ENCODE assay signal across 8 mouse cellular contexts in genomic region chr8:94199202-94199869, GRCm38 (mm10). TPM values are rescaled to one million over a fixed set of nuclear protein-coding genes. Genes with fewer than 3 reads are reported as not detected.
DNase-seq lines count a peak whose midpoint lies in the region; ATAC-seq and TF ChIP-seq lines count a peak whose summit lies in the region.

No protein-coding gene starts in this region.

- H3K4me2 ChIP-seq in forebrain, embryonic 11.5 days (ENCODE audit: low read depth, low read length, severe bottlenecking): no peak overlapping the region
- no peak overlapping the region for H3K4me2 ChIP-seq in liver, embryonic 11.5 days
- H3K4me2 ChIP-seq in myocyte (ENCODE audit: low read depth): peak overlapping the region; percentile 58

- no peak overlapping the region for H3K27ac ChIP-seq in forebrain, embryonic 11.5 days (ENCODE audit: low read depth, low read length)
- no peak overlapping the region for H3K27ac ChIP-seq in liver, embryonic 11.5 days (ENCODE audit: low read depth, low read length)

- H3ac ChIP-seq in myocyte (ENCODE audit: control insufficient read depth, insufficient read length): no peak overlapping the region

- DNase-seq in right cerebral cortex, postnatal 10 days (ENCODE audit: low spot score in 2 of 2): peak; percentile 74 to 81
- DNase-seq in right cerebral cortex, postnatal 14 days: no peak
- peak; percentile 52 for DNase-seq in brain, embryonic 18.5 days (ENCODE audit: low read depth, low spot score)
- peak; percentile 79 for DNase-seq in forebrain, embryonic 11.5 days (ENCODE audit: low spot score)
- DNase-seq in liver, embryonic 11.5 days (ENCODE audit: low spot score): peak; percentile 65
- DNase-seq in thymus, postnatal 36 days: peak; percentile 18 to 32

- H3K9me3 ChIP-seq in forebrain, embryonic 11.5 days (ENCODE audit: control insufficient read depth, low read length): no peaks in the 10 kb centered on the region
- H3K9me3 ChIP-seq in liver, embryonic 11.5 days (ENCODE audit: control insufficient read depth, low read length): no peaks in the 10 kb centered on the region

- no peaks in the 10 kb centered on the region for H3K36me3 ChIP-seq in forebrain, embryonic 11.5 days (ENCODE audit: control insufficient read depth, insufficient read depth, low read length)
- H3K36me3 ChIP-seq in liver, embryonic 11.5 days (ENCODE audit: control insufficient read depth, insufficient read depth, low read length): no peaks in the 10 kb centered on the region
- H3K36me3 ChIP-seq in myocyte (ENCODE audit: control insufficient read depth, insufficient read depth): no peaks in the 10 kb centered on the region

- no peaks in the 10 kb centered on the region for H3K27me3 ChIP-seq in forebrain, embryonic 11.5 days (ENCODE audit: control insufficient read depth, insufficient read depth, low read length)
- H3K27me3 ChIP-seq in liver, embryonic 11.5 days (replicated peaks; ENCODE audit: control insufficient read depth, insufficient read depth, low read length): 0 out of 2 replicates have a peak, but pooled peaks cover 3% of the 10 kb centered on the region
- H3K27me3 ChIP-seq in myocyte (ENCODE audit: control insufficient read depth, insufficient read depth, insufficient read length): no peaks in the 10 kb centered on the region

- H3K9ac ChIP-seq in forebrain, embryonic 11.5 days (ENCODE audit: low read length): no peak overlapping the region
- H3K9ac ChIP-seq in liver, embryonic 11.5 days (ENCODE audit: low read depth, low read length): no peak overlapping the region

- peak; percentile 49 for ATAC-seq in forebrain, embryonic 11.5 days (replicated peaks; ENCODE audit: low FRiP score)
- ATAC-seq in inflammation-experienced regulatory T-cells, adult 6 months: peak; percentile 48
- 0 out of 2 replicates have a peak, but pooled peaks have one; percentile 23 for ATAC-seq in liver, embryonic 11.5 days (replicated peaks; ENCODE audit: low FRiP score)

- TF ChIP-seq POLR2A in myocyte (IDR thresholded peaks at IDR 0.05; ENCODE audit: insufficient read length, low read depth): no peak

- no peak overlapping the region for H3K4me3 ChIP-seq in forebrain, embryonic 11.5 days (ENCODE audit: low read depth, low read length)
- H3K4me3 ChIP-seq in liver, embryonic 11.5 days (ENCODE audit: low read depth, low read length): no peak overlapping the region
- no peak overlapping the region for H3K4me3 ChIP-seq in myocyte

- 46% methylated on average over 10 of the region's 10 CpGs for WGBS in forebrain, embryonic 11.5 days
- WGBS in liver, embryonic 11.5 days: 44% methylated on average over 10 of the region's 10 CpGs

- no peaks in the 10 kb centered on the region for H3K79me2 ChIP-seq in myocyte (ENCODE audit: control insufficient read depth, insufficient read depth)

- H3K4me1 ChIP-seq in forebrain, embryonic 11.5 days (replicated peaks; ENCODE audit: control insufficient read depth, insufficient read depth, low read length): no peaks in the 10 kb centered on the region
- H3K4me1 ChIP-seq in liver, embryonic 11.5 days (replicated peaks; ENCODE audit: control insufficient read depth, insufficient read depth, low read length): no peaks in the 10 kb centered on the region

TF ChIP-seq in myocyte, 11 proteins besides CTCF, POLR2A, EP300 and RAD21:
- TF ChIP-seq CEBPB (IDR thresholded peaks at IDR 0.05; ENCODE audit: insufficient read depth, poor library complexity, severe bottlenecking) (no peak), MAX (IDR thresholded peaks at IDR 0.05; ENCODE audit: low read depth) (no peak), MYOD1 (IDR thresholded peaks at IDR 0.05; ENCODE audit: control insufficient read depth in 1 of 3, insufficient read length in 2 of 3, low read depth in 2 of 3) (no peak), USF1 (IDR thresholded peaks at IDR 0.05; ENCODE audit: low read depth) (no peak), POLR2AphosphoS2 (IDR thresholded peaks at IDR 0.05; ENCODE audit: insufficient read length, low read depth) (no peak), TCF3 (IDR thresholded peaks at IDR 0.05; ENCODE audit: insufficient read length, low read depth) (no peak), SRF (IDR thresholded peaks at IDR 0.05; ENCODE audit: control insufficient read depth, insufficient read length, low read depth) (no peak), REST (IDR thresholded peaks at IDR 0.05; ENCODE audit: insufficient read depth, insufficient read length) (no peak), TCF12 (IDR thresholded peaks at IDR 0.05; ENCODE audit: insufficient read depth, poor library complexity, severe bottlenecking) (no peak), MYOG (IDR thresholded peaks at IDR 0.05; ENCODE audit: control insufficient read depth in 1 of 3, insufficient read depth in 1 of 3, insufficient read length in 2 of 3, low read depth in 2 of 3) (no peak), E2F4 (IDR thresholded peaks at IDR 0.05; ENCODE audit: insufficient read depth) (no peak)

RNA-seq across cellular contexts. Expression of gene Nup93, which starts 15.0 kb away (rescaled TPM):
- 135 and 143 TPM in 2 replicates for polyA plus RNA-seq in forebrain, embryonic 11.5 days (2014; fragmentation: Nextera tagmentation; extraction: Ambion mirVana)
- polyA plus RNA-seq in inflammation-experienced regulatory T-cells, adult 6 months (2017; shearing (Covaris generic)): 10 to 100 TPM; 29.9 to 37.2 (median 35.3) TPM
- polyA plus RNA-seq in liver, embryonic 11.5 days (2014; fragmentation: Nextera tagmentation; extraction: Ambion mirVana): 106 and 124 TPM in 2 replicates
- polyA plus RNA-seq in myocyte (2012; fragmentation: generic; extraction: Trizol): 38.1 TPM

RNA-seq across cellular contexts. Expression of gene Mt1, which starts 20.5 kb away (rescaled TPM):
- polyA plus RNA-seq in forebrain, embryonic 11.5 days (2014; fragmentation: Nextera tagmentation; extraction: Ambion mirVana): 109 and 120 TPM in 2 replicates
- polyA plus RNA-seq in inflammation-experienced regulatory T-cells, adult 6 months (2017; shearing (Covaris generic)): 10 to 100 TPM in 1 of 3 experiments, 1 to 10 TPM in 2; 1.5 to 11.0 (median 2.6) TPM
- 2,440 and 2,461 TPM in 2 replicates for polyA plus RNA-seq in liver, embryonic 11.5 days (2014; fragmentation: Nextera tagmentation; extraction: Ambion mirVana)
- 1,165 TPM for polyA plus RNA-seq in myocyte (2012; fragmentation: generic; extraction: Trizol)

RNA-seq across cellular contexts. Expression of gene Mt2, which starts 26.9 kb away (rescaled TPM):
- polyA plus RNA-seq in forebrain, embryonic 11.5 days (2014; fragmentation: Nextera tagmentation; extraction: Ambion mirVana): 36.5 and 39.0 TPM in 2 replicates
- under 1 TPM in 1 of 3 experiments, not detected in 2; 0.94 TPM for polyA plus RNA-seq in inflammation-experienced regulatory T-cells, adult 6 months (2017; shearing (Covaris generic))
- 785 and 795 TPM in 2 replicates for polyA plus RNA-seq in liver, embryonic 11.5 days (2014; fragmentation: Nextera tagmentation; extraction: Ambion mirVana)
- polyA plus RNA-seq in myocyte (2012; fragmentation: generic; extraction: Trizol): 699 TPM

RNA-seq across cellular contexts. Expression of gene Mt3, which starts 46.9 kb away (rescaled TPM):
- polyA plus RNA-seq in forebrain, embryonic 11.5 days (2014; fragmentation: Nextera tagmentation; extraction: Ambion mirVana): 43.6 and 52.3 TPM in 2 replicates
- polyA plus RNA-seq in inflammation-experienced regulatory T-cells, adult 6 months (2017; shearing (Covaris generic)): 1 to 10 TPM in 1 of 3 experiments, not detected in 2; 5.9 TPM
- polyA plus RNA-seq in liver, embryonic 11.5 days (2014; fragmentation: Nextera tagmentation; extraction: Ambion mirVana): 0.64 and 0.95 TPM in 2 replicates
- polyA plus RNA-seq in myocyte (2012; fragmentation: generic; extraction: Trizol): 0.32 TPM

Comparison
In these comparisons a context has a peak if more than half of its experiments do, and no peak if none do; other contexts are left out.
1. RNA of gene Mt2, which starts 26.9 kb away (polyA plus RNA-seq): 785 to 795 TPM in liver, embryonic 11.5 days, 699 TPM in myocyte (single experiment) and 36.5 to 39.0 TPM in forebrain, embryonic 11.5 days; 0.94 TPM in inflammation-experienced regulatory T-cells, adult 6 months; every median in the first group is over 10 times any median in the second.
2. Peak in every context shown above with its lines, with median percentiles within 50 percentile points of each other: ATAC-seq.